Mouse (Mus musculus) CD4-positive, CD25-positive, alpha-beta regulatory T cell, adult 2 months (primary cell): ENCODE results near the gene Gpr3.

Experiments used
- DNase-seq: peaks from one replicate; pipeline ENCODE4 v3.0.0-alpha.2; 2012; ENCODE audit warnings: low read depth, low spot score

Gene Gpr3

GRCm38 (mm10) chr4:133234771-133235170, 22.4 kb upstream of the Gpr3 start:
- no peak for DNase-seq

DNA sequence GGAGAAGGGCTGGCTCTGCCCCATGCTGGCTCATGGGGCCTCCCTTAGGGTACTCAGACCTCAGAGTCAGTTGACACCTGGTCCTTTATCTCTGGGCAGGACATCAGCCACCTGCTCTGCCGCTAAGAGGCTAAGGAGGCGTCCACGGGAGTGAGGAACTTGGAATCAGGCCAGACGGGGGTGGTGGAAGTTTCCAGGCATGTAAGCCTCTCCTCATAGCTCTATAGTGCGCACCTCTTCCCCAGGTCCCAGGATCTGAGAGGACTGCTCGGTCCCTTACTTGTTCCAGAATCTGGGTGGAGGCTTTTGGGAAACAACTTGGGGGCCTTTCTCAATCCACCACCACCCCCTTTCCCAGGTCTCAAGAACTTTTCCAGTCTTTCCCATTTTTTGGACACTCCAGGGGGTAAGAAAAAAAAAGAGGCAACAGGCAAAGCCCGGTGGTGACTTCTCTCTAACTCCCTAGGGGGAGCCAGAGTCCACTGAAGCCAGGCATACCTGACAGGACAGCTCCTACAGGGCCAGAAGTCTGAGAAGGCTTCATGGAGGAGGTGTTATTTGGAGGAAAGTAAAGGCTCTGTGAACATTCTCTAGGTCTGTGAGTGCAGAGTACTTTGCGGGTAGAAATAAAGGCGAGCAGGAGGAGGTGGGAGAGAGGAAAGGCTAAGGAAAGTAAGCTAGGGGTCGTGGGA, 21.1 kb upstream of the Gpr3 start:
- peak; percentile 64 for DNase-seq

- DNase-seq: no peak
These were observed 17.2 kb upstream of the Gpr3 start for GRCm38 (mm10) chr4:133229582-133229981.

DNA sequence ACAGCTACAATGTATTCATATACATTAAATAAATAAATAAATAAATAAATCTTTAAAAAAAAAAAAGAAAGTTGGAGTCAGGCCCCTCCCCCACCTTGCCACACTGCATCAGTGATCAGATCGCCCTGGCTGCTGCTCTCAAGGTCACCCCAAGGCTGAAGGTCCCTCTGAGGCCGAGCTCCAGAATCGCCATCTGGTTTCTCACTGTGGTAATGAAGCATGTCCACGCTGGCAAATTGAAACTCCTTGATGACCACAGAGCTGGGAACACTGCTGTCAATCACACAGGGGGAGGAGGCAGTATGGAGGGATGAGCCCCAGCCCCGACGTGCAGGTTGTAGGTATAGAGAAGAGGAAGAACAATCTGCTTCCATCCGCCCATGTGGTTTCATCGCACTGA, 15.3 kb upstream of the Gpr3 start:
- DNase-seq: no peak

DNA sequence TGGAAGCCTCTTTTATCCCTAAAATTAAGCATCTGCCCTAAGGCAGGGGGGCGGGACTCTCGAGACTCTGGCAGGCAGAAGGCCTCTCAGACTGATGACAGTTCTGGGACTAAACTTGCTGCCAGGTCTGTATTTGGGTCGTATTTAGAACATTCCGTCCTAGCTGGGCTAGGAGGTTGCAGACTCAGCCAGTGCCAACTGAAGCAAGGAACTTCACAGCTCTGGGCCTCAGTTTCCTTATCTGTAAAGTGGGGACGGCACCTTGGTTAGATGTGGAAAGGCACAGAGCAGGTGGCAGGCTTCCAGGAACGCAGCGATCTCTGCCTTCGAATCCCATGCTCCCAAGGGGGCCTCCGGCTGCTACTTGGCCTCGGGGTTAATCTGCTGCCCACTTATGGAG, 13.7 kb upstream of the Gpr3 start:
- no peak for DNase-seq

- no peak for DNase-seq
These were observed 11.5 kb upstream of the Gpr3 start for GRCm38 (mm10) chr4:133223875-133224274.

GRCm38 (mm10) chr4:133221701-133222100, 9.4 kb upstream of the Gpr3 start:
- DNase-seq: no peak

DNA sequence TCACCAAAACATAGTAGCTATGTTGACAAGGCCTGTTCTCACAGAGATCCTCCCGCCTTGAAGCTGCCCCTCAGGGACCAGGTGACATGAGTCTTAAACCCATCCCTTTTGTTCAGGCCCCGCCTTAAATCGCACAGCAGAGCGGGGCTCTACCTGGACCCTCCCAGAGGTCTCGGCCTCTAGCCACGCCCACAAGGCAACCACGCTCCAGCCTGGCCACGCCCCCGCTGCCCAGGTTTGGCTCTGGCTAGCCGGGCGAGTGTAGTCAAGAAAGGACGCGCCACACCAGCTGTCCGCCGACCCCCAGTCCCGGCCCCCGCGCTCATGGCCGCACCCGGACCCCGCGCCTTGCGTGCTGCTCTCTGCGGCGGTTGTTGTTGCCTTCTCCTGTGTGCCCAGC, 8.3 kb upstream of the Gpr3 start:
- peak; percentile 19 for DNase-seq

GRCm38 (mm10) chr4:133218745-133219144, 6.4 kb upstream of the Gpr3 start:
- no peak for DNase-seq

DNA sequence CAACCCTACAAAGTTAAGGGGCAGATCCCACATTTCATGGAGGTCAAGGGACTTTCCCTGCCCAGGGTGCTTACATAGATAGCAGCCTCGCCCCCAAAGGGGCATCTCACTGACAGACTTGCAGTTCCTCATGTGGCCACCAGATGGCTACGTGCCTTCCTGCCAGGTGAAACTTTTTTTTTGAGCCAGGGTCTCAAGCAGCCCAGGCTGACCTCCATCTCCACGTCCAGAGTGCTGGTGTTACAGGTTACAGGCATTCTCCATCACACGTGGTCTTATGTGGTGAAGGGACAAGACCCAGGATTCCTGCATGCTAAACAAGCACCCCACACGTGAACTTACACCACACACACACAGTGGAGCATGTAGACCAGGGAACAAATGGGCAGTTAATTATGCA, 5.3 kb upstream of the Gpr3 start:
- DNase-seq: peak; percentile 82

- no peak for DNase-seq
These were observed 1.3 kb upstream of the Gpr3 start for GRCm38 (mm10) chr4:133213661-133214060.

DNA sequence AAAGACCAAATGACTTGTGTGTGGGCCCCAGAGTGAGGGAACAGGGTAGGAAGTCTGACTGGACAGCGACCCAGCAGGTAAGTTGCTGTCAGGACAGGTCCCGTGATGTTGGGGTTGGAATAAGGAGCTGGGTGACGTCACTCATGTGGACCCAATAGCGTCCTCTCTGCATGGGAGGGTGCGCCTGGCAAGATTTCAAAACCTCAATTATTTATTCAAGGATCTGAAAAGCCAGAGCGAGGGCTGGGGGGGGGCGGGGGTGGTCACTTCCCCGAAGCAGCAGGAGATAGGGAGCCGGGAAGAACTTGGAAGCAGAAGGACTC, 893 bp upstream of the Gpr3 start:
- DNase-seq: peak; percentile 37

- peak; percentile 84 for DNase-seq
These were observed 379 bp upstream of the Gpr3 start for GRCm38 (mm10) chr4:133212562-133213267.

- DNase-seq: peak; percentile 19
These were observed 1.4 kb downstream of the Gpr3 start for GRCm38 (mm10) chr4:133210788-133211390.

- peak; percentile 18 for DNase-seq
These were observed 2.1 kb downstream of the Gpr3 start for GRCm38 (mm10) chr4:133210023-133210787.

GRCm38 (mm10) chr4:133209366-133209765, 3.0 kb downstream of the Gpr3 start:
- DNase-seq: peak; percentile 85

DNA sequence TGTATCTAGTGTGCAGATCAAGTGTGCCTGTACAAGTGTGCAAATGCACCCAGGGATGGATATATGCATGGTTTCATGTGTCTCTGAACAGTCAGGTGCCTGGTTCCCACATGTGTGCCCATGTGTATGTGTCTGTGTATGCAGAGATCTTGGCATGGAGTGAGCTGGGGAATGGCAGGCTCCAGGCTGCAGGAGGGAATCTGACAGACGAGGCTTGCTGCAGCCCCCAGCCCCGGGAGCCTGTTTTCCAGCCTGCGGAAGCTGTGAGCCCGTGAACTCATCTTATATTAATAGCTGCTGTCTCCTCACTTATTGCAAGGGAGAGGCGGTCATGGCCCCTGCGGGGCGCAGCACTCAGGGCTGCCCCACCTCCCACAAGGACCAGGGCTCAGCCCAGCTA, 8.0 kb downstream of the Gpr3 start:
- no peak for DNase-seq

DNA sequence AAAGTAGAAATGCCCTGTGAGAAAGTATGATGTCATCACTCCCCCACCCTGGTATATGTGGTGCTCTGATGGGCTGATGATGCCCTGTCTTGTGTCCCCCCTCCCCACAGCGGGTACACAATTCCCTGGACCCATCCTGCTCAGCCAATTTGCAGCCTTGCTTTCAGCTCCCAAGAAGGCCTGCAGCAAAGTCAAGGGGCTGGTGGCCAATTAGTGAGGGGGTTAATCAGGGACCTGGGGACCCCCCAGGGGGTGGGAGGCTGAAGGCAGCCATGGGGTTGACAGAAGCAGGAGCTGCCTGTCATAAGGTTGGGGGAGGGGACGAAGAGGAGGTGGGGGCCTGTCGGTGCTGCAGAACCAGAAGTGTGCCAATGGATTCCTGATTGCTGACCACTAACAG, 8.7 kb downstream of the Gpr3 start:
- DNase-seq: no peak

DNA sequence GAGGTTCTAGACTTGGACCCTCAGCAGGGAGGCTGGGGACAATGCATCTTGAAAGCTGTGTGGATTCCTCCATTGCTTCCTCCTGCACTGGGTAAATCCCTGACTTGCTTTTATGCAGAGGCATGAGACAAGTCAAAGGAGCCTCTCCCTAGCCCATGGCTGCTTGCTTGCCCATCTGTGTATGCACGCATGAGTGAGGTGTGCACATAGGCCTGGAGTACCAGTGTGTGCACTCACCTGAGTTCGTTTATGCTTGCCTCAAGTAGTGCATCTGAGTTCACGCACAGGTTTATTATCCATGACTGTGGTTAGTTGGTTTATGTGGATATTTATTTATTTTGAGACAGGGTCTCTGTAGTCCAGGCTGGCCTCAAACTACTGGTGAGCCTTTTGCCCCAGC, 10.1 kb downstream of the Gpr3 start:
- DNase-seq: no peak

- peak; percentile 81 for DNase-seq
These were observed 11.1 kb downstream of the Gpr3 start for GRCm38 (mm10) chr4:133201006-133201771.

GRCm38 (mm10) chr4:133200343-133200742, 12.0 kb downstream of the Gpr3 start:
- DNase-seq: no peak

DNA sequence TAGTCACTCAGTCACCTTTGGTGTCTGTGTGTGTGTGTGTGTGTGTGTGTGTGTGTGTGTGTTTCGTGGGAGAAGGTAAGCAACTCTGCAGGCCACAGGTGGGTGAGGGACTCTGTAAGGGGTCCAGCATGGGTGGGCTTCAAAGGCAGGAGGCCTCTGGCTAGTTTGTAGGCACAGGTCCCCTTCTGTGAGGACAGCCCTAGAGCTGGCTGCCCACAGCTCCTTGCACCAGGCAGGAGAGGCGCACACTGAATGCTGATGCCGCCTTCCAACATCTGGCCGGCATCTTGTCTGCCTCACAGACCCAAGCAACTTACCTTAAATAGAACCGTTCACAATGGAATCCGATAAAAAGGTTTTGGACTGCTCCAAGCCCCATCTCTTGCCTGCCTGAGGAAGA, 12.6 kb downstream of the Gpr3 start:
- no peak for DNase-seq
